Mouse (Mus musculus) liver, adult 2 months (tissue): Measurements from ENCODE around the gene Ankrd65. TPM values are rescaled to one million over a fixed set of nuclear protein-coding genes. Genes with fewer than 3 reads are reported as not detected.

ENCODE experiments used
- DNase-seq: peaks from one replicate; pipeline ENCODE4 v3.0.0-alpha.2; 2011; ENCODE audit warnings: low read depth, low spot score; ENCODE audit errors: extremely low read depth
- H3K27ac ChIP-seq: fragments of 200-500 bp; replicated peaks from 2 replicates; pipeline ENCODE4 v1.5.1; 2012; ENCODE audit warnings: low read depth, mild to moderate bottlenecking, control low read depth, inconsistent platforms, low read length; ENCODE audit not compliant: insufficient read depth
- H3K27me3 ChIP-seq: fragments of 200-500 bp; 2 replicates; pipeline ENCODE4 v1.6.1; 2012; ENCODE audit warnings: mild to moderate bottlenecking, moderate library complexity, low read length, inconsistent platforms; ENCODE audit not compliant: control insufficient read depth, insufficient read depth
- H3K36me3 ChIP-seq: fragments of 200-500 bp; 2 replicates; pipeline ENCODE4 v1.6.1; 2012; ENCODE audit warnings: low read length, inconsistent platforms; ENCODE audit not compliant: control insufficient read depth, insufficient read depth
- H3K4me1 ChIP-seq: fragments of 200-500 bp; 2 replicates; pipeline ENCODE4 v1.6.1; 2011; ENCODE audit warnings: low read length; ENCODE audit not compliant: control insufficient read depth, insufficient read depth
- H3K4me3 ChIP-seq: fragments of 200-500 bp; 2 replicates; pipeline ENCODE4 v1.5.1; 2011; ENCODE audit warnings: low read depth, mild to moderate bottlenecking, control low read depth, low read length, moderate library complexity; ENCODE audit not compliant: insufficient read depth
- H3K79me2 ChIP-seq: fragments of 200-500 bp; 2 replicates; pipeline ENCODE4 v1.6.1; 2012; ENCODE audit warnings: inconsistent platforms, mild to moderate bottlenecking, low read length, moderate library complexity; ENCODE audit not compliant: control insufficient read depth, insufficient read depth
- H3K9ac ChIP-seq: fragments of 200-500 bp; 2 replicates; pipeline ENCODE4 v1.6.1; 2012; ENCODE audit warnings: low read depth, mild to moderate bottlenecking, control low read depth, inconsistent platforms, low read length
- CTCF ChIP-seq: fragments of 200-500 bp; IDR thresholded peaks from 2 replicates; pipeline ENCODE4 v1.5.1; 2011; ENCODE audit warnings: low read depth, low read length, control low read depth
- POLR2A ChIP-seq: fragments of 200-500 bp; IDR thresholded peaks from 2 replicates; pipeline ENCODE4 v1.6.1; 2011; ENCODE audit warnings: low read length, control low read depth; ENCODE audit not compliant: insufficient read depth; ENCODE audit errors: extremely low read depth
- WGBS: fragments of 180-500 bp; shearing (Covaris S2); methylation state at CpG from one replicate; pipeline ENCODE4 v1.1.7; 2018; 5-methylcytosine and 5-hydroxymethylcytosine counted together
- polyA plus RNA-seq: library from polyadenylated mRNA; depleted of rRNA; stranded (reverse); fragments of >200 nt; gene quantifications from 2 replicates; pipeline ENCODE4 v1.2.3, GENCODE M21; 2012; rRNA removed
- total RNA-seq: library from RNA; depleted of rRNA; stranded (reverse); fragments of >200 nt; gene quantifications from 2 replicates; pipeline ENCODE4 v1.2.3, GENCODE M21; 2014; rRNA removed

Gene Ankrd65
- total and polyA plus RNA-seq, 2 experiments, result not detected

DNA sequence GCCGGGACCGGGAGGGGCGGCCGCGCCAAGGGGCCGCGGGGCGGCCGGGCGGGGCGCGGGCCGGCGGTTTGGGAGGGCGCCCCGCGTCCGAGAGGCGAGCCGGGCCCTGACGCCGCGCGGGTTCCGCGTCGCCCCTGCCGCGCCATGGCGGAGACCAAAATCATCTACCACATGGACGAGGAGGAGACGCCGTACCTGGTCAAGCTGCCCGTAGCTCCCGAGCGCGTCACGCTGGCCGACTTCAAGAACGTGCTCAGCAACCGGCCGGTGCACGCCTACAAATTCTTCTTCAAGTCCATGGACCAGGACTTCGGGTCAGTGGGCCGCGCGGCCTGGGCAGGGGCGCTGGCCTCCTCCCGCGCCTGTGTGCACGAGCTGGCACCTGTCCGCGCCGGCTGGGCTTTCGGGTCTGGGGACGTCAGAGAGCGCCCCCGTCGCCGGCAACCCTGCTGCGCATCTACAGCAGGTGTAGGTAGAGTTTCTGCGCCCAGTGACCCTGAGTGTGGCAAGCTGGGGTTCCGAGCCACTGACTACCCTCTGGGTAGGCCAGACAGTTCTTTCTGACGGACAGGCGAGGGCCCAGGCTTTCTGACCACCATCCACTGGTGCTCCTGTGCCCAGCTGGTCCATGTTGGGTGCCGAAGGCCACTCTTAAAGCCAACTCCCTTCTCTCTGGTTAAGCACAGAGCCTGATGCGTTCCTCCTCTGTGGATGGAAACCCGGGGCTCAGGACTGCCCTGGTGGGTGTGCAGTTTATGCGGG lies 57.5 kb downstream of the Ankrd65 start:
- Histone ChIP-seq H3K27ac (peak overlapping the region; percentile 70), H3K4me1 (peaks cover 25% of the 10 kb centered on the region)
- WGBS, result 1% methylated on average over 61 of the region's 69 CpGs

DNA sequence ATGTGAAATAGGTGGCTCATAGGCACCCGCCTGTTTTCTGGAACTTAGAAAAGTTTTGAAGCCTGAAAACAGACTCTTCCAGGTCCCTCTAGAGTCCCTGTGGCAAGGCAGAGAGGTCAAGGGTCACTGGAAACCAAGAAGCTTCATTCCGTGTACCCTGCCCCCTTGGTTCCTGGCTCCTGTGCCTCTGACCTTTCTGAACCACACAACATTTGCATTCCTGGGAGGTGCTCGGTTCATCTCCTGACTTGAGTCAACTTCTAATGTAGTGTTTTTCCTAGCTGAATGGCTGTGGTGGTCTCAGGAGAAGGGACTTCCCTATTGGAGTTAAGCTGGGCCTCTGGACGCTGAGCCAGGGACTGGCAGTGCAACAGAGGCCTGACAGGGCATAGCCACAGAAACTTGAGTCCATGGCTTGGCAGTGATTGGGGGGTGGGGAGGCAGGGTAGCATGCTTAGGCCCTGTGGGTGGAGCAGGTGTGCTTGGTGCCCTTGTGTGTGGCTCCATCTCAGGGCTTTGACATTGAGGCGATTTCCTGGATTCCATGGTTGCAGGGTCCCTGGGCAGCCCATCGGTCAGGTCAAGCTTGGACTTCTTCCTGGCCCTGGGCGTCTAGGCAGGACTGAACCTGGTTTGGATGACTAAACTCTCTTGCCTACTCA lies 58.3 kb downstream of the Ankrd65 start:
- peaks cover 40% of the 10 kb centered on the region for H3K79me2 ChIP-seq
- H3K4me1 ChIP-seq, result peaks cover 25% of the 10 kb centered on the region
- peak overlapping the region; percentile 92 for H3K9ac ChIP-seq
- H3K4me3 ChIP-seq, result peak overlapping the region; percentile 91
- no peaks in the 10 kb centered on the region for H3K27me3 ChIP-seq
- H3K27ac ChIP-seq, result peak overlapping the region; percentile 70
- WGBS, result 25% methylated on average over 7 of the region's 7 CpGs
- DNase-seq, result peak; percentile 89
- TF ChIP-seq CTCF (no peak), POLR2A (no peak)
- no peaks in the 10 kb centered on the region for H3K36me3 ChIP-seq

More for the DNA sequence above, 57.5 kb downstream of the Ankrd65 start:
- no peak for DNase-seq
- Histone ChIP-seq H3K79me2 (peaks cover 40% of the 10 kb centered on the region), H3K4me3 (peak overlapping the region; percentile 91), H3K27me3 (no peaks in the 10 kb centered on the region), H3K36me3 (no peaks in the 10 kb centered on the region), H3K9ac (peak overlapping the region; percentile 92)
- TF ChIP-seq POLR2A (no peak), CTCF (no peak)

Other genes starting within 250 kb of the Ankrd65 start
- gene Nadk, start 228.1 kb upstream of the Ankrd65 start, total RNA-seq, result 163 and 201 TPM in 2 replicates
- gene Nadk, start 228.1 kb upstream of the Ankrd65 start, polyA plus RNA-seq, result 196 and 218 TPM in 2 replicates
- 63.5 and 65.6 TPM in 2 replicates for gene Slc35e2, start 189.0 kb upstream of the Ankrd65 start, total RNA-seq
- gene Slc35e2, start 189.0 kb upstream of the Ankrd65 start, polyA plus RNA-seq, result 18.5 and 19.8 TPM in 2 replicates
- gene Cdk11b, start 165.6 kb upstream of the Ankrd65 start, total RNA-seq, result 8.5 and 11.2 TPM in 2 replicates
- gene Cdk11b, start 165.6 kb upstream of the Ankrd65 start, polyA plus RNA-seq, result 8.8 and 10.6 TPM in 2 replicates
- gene Gm10563, start 145.0 kb upstream of the Ankrd65 start, total RNA-seq, result not detected in 2 replicates
- not detected in 2 replicates for gene Gm10563, start 145.0 kb upstream of the Ankrd65 start, polyA plus RNA-seq
- gene Mmp23, start 137.1 kb upstream of the Ankrd65 start, total RNA-seq, result 1.7 and 1.8 TPM in 2 replicates
- gene Mmp23, start 137.1 kb upstream of the Ankrd65 start, polyA plus RNA-seq, result 2.7 and 3.0 TPM in 2 replicates
- 16.4 and 19.0 TPM in 2 replicates for gene Mib2, start 121.2 kb upstream of the Ankrd65 start, total RNA-seq
- 32.2 and 35.8 TPM in 2 replicates for gene Mib2, start 121.2 kb upstream of the Ankrd65 start, polyA plus RNA-seq
- gene Fndc10, start 96.1 kb upstream of the Ankrd65 start, total RNA-seq, result 0.37 and 0.54 TPM in 2 replicates
- 0.77 and 1.2 TPM in 2 replicates for gene Fndc10, start 96.1 kb upstream of the Ankrd65 start, polyA plus RNA-seq
- gene Ssu72, start 85.6 kb upstream of the Ankrd65 start, total RNA-seq, result 99.5 and 108 TPM in 2 replicates
- gene Ssu72, start 85.6 kb upstream of the Ankrd65 start, polyA plus RNA-seq, result 78.8 and 79.3 TPM in 2 replicates
- under 0.01 and 0.20 TPM in 2 replicates for gene Tmem240, start 55.6 kb upstream of the Ankrd65 start, total RNA-seq
- 0.07 and 0.20 TPM in 2 replicates for gene Tmem240, start 55.6 kb upstream of the Ankrd65 start, polyA plus RNA-seq
- 54.5 and 71.8 TPM in 2 replicates for gene Atad3a, start 29.3 kb upstream of the Ankrd65 start, total RNA-seq
- 83.0 and 129 TPM in 2 replicates for gene Atad3a, start 29.3 kb upstream of the Ankrd65 start, polyA plus RNA-seq
- 0.46 and 0.47 TPM in 2 replicates for gene Vwa1, start 15.7 kb upstream of the Ankrd65 start, total RNA-seq
- gene Vwa1, start 15.7 kb upstream of the Ankrd65 start, polyA plus RNA-seq, result 0.32 and 0.56 TPM in 2 replicates
- gene Tmem88b, start 4.6 kb upstream of the Ankrd65 start, total RNA-seq, result 0.74 and 0.87 TPM in 2 replicates
- 1.3 and 1.9 TPM in 2 replicates for gene Tmem88b, start 4.6 kb upstream of the Ankrd65 start, polyA plus RNA-seq
- gene Mrpl20, start 12.4 kb downstream of the Ankrd65 start, total RNA-seq, result 72.4 and 73.0 TPM in 2 replicates
- gene Mrpl20, start 12.4 kb downstream of the Ankrd65 start, polyA plus RNA-seq, result 29.7 and 37.4 TPM in 2 replicates
- gene Ccnl2, start 22.1 kb downstream of the Ankrd65 start, total RNA-seq, result 54.9 and 56.1 TPM in 2 replicates
- 33.9 and 61.8 TPM in 2 replicates for gene Ccnl2, start 22.1 kb downstream of the Ankrd65 start, polyA plus RNA-seq
- 140 and 151 TPM in 2 replicates for gene Aurkaip1, start 40.8 kb downstream of the Ankrd65 start, total RNA-seq
- 141 and 154 TPM in 2 replicates for gene Aurkaip1, start 40.8 kb downstream of the Ankrd65 start, polyA plus RNA-seq
- gene Mxra8, start 49.2 kb downstream of the Ankrd65 start, total RNA-seq, result 7.5 and 8.8 TPM in 2 replicates
- gene Mxra8, start 49.2 kb downstream of the Ankrd65 start, polyA plus RNA-seq, result 15.4 and 17.2 TPM in 2 replicates
- 40.5 and 44.6 TPM in 2 replicates for gene Dvl1, start 57.0 kb downstream of the Ankrd65 start, total RNA-seq
- 101 and 162 TPM in 2 replicates for gene Dvl1, start 57.0 kb downstream of the Ankrd65 start, polyA plus RNA-seq
- gene Tas1r3, start 72.9 kb downstream of the Ankrd65 start, total RNA-seq, result 0.37 and 0.47 TPM in 2 replicates
- 0.12 and 0.35 TPM in 2 replicates for gene Tas1r3, start 72.9 kb downstream of the Ankrd65 start, polyA plus RNA-seq
- 5.7 and 7.5 TPM in 2 replicates for gene Cptp, start 79.0 kb downstream of the Ankrd65 start, total RNA-seq
- 32.1 and 48.6 TPM in 2 replicates for gene Cptp, start 79.0 kb downstream of the Ankrd65 start, polyA plus RNA-seq
- 13.6 and 18.8 TPM in 2 replicates for gene Ints11, start 79.1 kb downstream of the Ankrd65 start, total RNA-seq
- gene Ints11, start 79.1 kb downstream of the Ankrd65 start, polyA plus RNA-seq, result 15.8 and 20.9 TPM in 2 replicates
- gene Pusl1, start 101.3 kb downstream of the Ankrd65 start, total RNA-seq, result 13.6 and 15.5 TPM in 2 replicates
- 33.5 and 35.0 TPM in 2 replicates for gene Pusl1, start 101.3 kb downstream of the Ankrd65 start, polyA plus RNA-seq
- 2.5 and 3.4 TPM in 2 replicates for gene Acap3, start 101.4 kb downstream of the Ankrd65 start, total RNA-seq
- gene Acap3, start 101.4 kb downstream of the Ankrd65 start, polyA plus RNA-seq, result 4.9 and 6.9 TPM in 2 replicates
- gene Ube2j2, start 153.4 kb downstream of the Ankrd65 start, total RNA-seq, result 21.6 and 27.6 TPM in 2 replicates
- gene Ube2j2, start 153.4 kb downstream of the Ankrd65 start, polyA plus RNA-seq, result 43.4 and 46.1 TPM in 2 replicates
- gene C1qtnf12, start 171.9 kb downstream of the Ankrd65 start, total RNA-seq, result 1.8 and 2.1 TPM in 2 replicates
- gene C1qtnf12, start 171.9 kb downstream of the Ankrd65 start, polyA plus RNA-seq, result 2.6 and 3.3 TPM in 2 replicates
- 2.8 TPM in 2 replicates for gene B3galt6, start 202.2 kb downstream of the Ankrd65 start, total RNA-seq
- 2.5 and 2.6 TPM in 2 replicates for gene B3galt6, start 202.2 kb downstream of the Ankrd65 start, polyA plus RNA-seq
- 141 and 156 TPM in 2 replicates for gene Sdf4, start 202.4 kb downstream of the Ankrd65 start, total RNA-seq
- 34.9 and 37.2 TPM in 2 replicates for gene Sdf4, start 202.4 kb downstream of the Ankrd65 start, polyA plus RNA-seq
- gene Tnfrsf4, start 223.4 kb downstream of the Ankrd65 start, total RNA-seq, result 0.65 and 0.67 TPM in 2 replicates
- gene Tnfrsf4, start 223.4 kb downstream of the Ankrd65 start, polyA plus RNA-seq, result 0.83 and 2.5 TPM in 2 replicates
- gene Tnfrsf18, start 235.7 kb downstream of the Ankrd65 start, total RNA-seq, result 0.94 TPM in 1 of 2 replicates, not detected in the other
- gene Tnfrsf18, start 235.7 kb downstream of the Ankrd65 start, polyA plus RNA-seq, result 0.41 and 0.81 TPM in 2 replicates